Mouse (Mus musculus) liver, embryonic 11.5 days (tissue): Measurements from ENCODE around the gene Ttll12. TPM values are rescaled to one million over a fixed set of nuclear protein-coding genes. Genes with fewer than 3 reads are reported as not detected.

Source experiments
- ATAC-seq: fragments of 200-750 bp; cut with Nextera tagmentation; replicated peaks from 2 replicates; pipeline ENCODE4 v1.8.0; 2017; ENCODE audit warnings: moderate number of reproducible peaks, mild to moderate bottlenecking, moderate TSS enrichment, moderate library complexity; ENCODE audit not compliant: low FRiP score
- DNase-seq: peaks from one replicate; pipeline ENCODE4 v3.0.0-alpha.2; 2017; ENCODE audit warnings: low spot score
- H3K27ac ChIP-seq: fragments of 300-500 bp; sonication (generic); 2 replicates; pipeline ENCODE4 v1.5.1; 2014; ENCODE audit warnings: mild to moderate bottlenecking, low read depth, low read length, control low read depth
- H3K27me3 ChIP-seq: fragments of 300-500 bp; sonication (generic); replicated peaks from 2 replicates; pipeline ENCODE4 v1.6.1; 2014; ENCODE audit warnings: low read length, mixed read lengths; ENCODE audit not compliant: control insufficient read depth, insufficient read depth
- H3K36me3 ChIP-seq: fragments of 300-500 bp; sonication (generic); 2 replicates; pipeline ENCODE4 v1.6.1; 2014; ENCODE audit warnings: mild to moderate bottlenecking, low read length, moderate library complexity, mixed read lengths; ENCODE audit not compliant: control insufficient read depth, insufficient read depth
- H3K4me1 ChIP-seq: fragments of 300-500 bp; sonication (generic); replicated peaks from 2 replicates; pipeline ENCODE4 v1.6.1; 2014; ENCODE audit warnings: low read length, mixed read lengths; ENCODE audit not compliant: control insufficient read depth, insufficient read depth
- H3K4me2 ChIP-seq: fragments of 300-500 bp; sonication (generic); 2 replicates; pipeline ENCODE4 v1.6.1; 2014; ENCODE audit warnings: mild to moderate bottlenecking, control low read depth, moderate library complexity
- H3K4me3 ChIP-seq: fragments of 300-500 bp; sonication (generic); 2 replicates; pipeline ENCODE4 v1.5.1; 2014; ENCODE audit warnings: low read depth, low read length, control low read depth
- H3K9ac ChIP-seq: fragments of 300-500 bp; sonication (generic); 2 replicates; pipeline ENCODE4 v1.6.1; 2014; ENCODE audit warnings: low read depth, low read length, control low read depth
- H3K9me3 ChIP-seq: fragments of 300-500 bp; sonication (generic); 2 replicates; pipeline ENCODE4 v1.6.1; 2016; ENCODE audit warnings: low read length, inconsistent platforms, mixed read lengths; ENCODE audit not compliant: control insufficient read depth
- WGBS: fragments of 180-500 bp; shearing (Covaris S2); extraction: QIAGEN DNeasy Blood & Tissue Kit; methylation state at CpG from one replicate; pipeline ENCODE4 v1.1.7; 2014; 5-methylcytosine and 5-hydroxymethylcytosine counted together
- polyA plus RNA-seq: library from polyadenylated mRNA; unstranded; fragments of >200 nt; fragmentation: Nextera tagmentation; extraction: Ambion mirVana; gene quantifications from 2 replicates; pipeline ENCODE4 v1.2.1, GENCODE M21; 2014

Gene Ttll12
- polyA plus RNA-seq, 1 experiment from 2014 or later: 81.4 TPM

DNA sequence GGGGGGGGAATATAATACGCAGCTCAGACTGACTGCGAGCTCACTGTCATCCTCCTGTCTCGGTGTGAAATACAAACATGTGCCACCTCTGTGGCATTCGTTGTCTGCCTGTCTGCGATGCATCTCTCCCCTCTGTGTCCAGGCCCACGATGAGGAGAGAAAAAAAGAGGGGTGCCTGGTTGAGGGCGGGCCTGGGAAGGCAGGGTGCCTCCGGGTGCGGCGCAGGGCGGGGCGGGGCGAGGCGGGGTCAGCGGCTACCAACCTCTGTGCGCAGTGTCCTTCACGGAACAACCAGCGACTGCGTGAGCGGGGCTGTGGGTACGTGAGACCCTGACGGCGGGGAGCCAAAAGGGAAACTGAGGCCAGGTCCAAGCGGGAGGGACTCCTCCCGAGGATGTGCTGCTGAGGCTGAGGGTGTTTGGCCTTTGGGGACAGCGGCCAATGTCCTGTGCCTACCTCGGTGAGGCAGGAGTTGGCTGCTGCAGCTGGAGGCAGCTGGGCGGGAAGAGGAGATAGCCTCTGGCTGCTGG is 31.6 kb downstream of the Ttll12 start, which contains the start of the genes Tspo and Mcat:
Gene Tspo, plus strand, starts transcription at position 266 of the 530 bp plus-strand sequence.
Gene Mcat, minus strand, starts transcription at position 461 of the 530 bp plus-strand sequence.
- H3K4me3 ChIP-seq: peak within 1 kb of the TSS; percentile 75
- under 1% methylated on average over 28 of the region's 28 CpGs for WGBS
- H3K4me2 ChIP-seq: peak within 1 kb of the TSS; percentile 90
- DNase-seq (peak; percentile 78), ATAC-seq (peak; percentile 82)
- H3K27ac ChIP-seq: peak within 1 kb of the TSS; percentile 89
- no peaks in the 10 kb centered on the region for H3K27me3 ChIP-seq
- H3K4me1 ChIP-seq: peaks cover 32% of the 10 kb centered on the region
- H3K9ac ChIP-seq: peak within 1 kb of the TSS; percentile 79
- no peaks in the 10 kb centered on the region for H3K9me3 ChIP-seq
- H3K36me3 ChIP-seq: no peaks in the 10 kb centered on the region

DNA sequence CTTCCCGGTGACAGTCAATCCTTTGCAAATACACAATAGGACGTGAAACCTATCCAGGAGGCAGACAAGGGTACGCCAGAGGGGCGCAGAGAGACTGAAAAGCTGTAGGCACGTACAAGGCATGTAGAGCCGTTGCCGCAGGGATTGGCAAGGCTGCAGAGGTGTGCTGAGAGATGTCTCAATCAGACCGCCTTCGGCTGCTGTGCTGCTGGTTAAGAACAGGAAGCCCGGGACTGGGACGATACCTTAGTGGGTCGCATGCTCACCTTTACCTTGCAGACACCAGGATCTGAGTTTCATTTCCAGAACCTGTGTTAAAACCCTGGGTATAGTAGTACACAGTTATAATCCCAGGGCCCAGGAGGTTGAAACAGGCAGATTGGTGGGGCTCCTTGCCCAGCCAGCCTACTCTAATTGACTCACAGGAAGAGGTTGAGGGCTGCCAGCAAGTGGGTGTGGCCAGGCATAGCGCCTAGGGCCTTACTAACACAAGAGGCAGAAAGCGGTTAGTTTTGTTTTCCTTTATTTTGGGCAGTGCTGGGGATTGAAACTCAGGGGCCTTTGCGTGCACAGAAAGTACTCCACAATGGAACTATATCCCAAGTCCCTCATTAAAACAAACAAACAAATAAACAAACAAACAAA is 32.2 kb downstream of the Ttll12 start:
- ATAC-seq (peak; percentile 67), DNase-seq (peak; percentile 58)
- no peaks in the 10 kb centered on the region for H3K9me3 ChIP-seq
- H3K4me1 ChIP-seq: peaks cover 32% of the 10 kb centered on the region
- no peaks in the 10 kb centered on the region for H3K36me3 ChIP-seq
- H3K4me2 ChIP-seq: peak overlapping the region; percentile 90
- no peaks in the 10 kb centered on the region for H3K27me3 ChIP-seq
- peak overlapping the region; percentile 79 for H3K9ac ChIP-seq
- WGBS: 31% methylated on average over 15 of the region's 15 CpGs
- H3K27ac ChIP-seq: peak overlapping the region; percentile 89
- H3K4me3 ChIP-seq: peak overlapping the region; percentile 75

DNA sequence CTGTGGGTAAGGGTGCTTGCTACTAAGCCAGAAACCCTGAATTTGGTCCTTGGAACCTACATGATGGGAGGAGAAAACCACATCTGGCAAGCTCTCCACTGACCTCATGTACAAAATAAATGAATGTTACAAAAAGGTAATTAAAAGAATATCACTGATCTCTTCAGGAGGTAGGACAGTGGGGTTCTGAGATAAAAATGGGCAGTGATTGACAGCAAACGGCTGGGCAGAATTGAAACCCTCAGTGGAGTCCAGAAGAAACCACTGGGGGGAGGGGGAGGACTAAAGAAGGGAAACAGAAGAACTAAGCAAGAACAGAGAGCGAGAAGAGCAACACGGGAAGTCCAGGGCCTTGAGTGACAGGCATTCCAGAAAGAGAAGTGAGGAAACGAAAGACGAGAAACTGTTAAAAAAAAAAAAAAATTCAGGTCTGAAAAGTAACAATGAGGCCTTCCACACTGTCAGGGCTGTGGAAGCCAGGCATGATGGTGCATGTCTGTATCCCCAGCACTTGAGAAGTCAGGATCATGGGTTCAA is 33.9 kb downstream of the Ttll12 start:
- no peak overlapping the region for H3K4me3 ChIP-seq
- H3K4me1 ChIP-seq: peaks cover 28% of the 10 kb centered on the region
- H3K9me3 ChIP-seq: no peaks in the 10 kb centered on the region
- ATAC-seq (no peak), DNase-seq (no peak)
- no peak overlapping the region for H3K4me2 ChIP-seq
- no peaks in the 10 kb centered on the region for H3K36me3 ChIP-seq
- H3K27ac ChIP-seq: no peak overlapping the region
- H3K9ac ChIP-seq: no peak overlapping the region
- 43% methylated on average over 5 of the region's 5 CpGs for WGBS
- H3K27me3 ChIP-seq: no peaks in the 10 kb centered on the region

DNA sequence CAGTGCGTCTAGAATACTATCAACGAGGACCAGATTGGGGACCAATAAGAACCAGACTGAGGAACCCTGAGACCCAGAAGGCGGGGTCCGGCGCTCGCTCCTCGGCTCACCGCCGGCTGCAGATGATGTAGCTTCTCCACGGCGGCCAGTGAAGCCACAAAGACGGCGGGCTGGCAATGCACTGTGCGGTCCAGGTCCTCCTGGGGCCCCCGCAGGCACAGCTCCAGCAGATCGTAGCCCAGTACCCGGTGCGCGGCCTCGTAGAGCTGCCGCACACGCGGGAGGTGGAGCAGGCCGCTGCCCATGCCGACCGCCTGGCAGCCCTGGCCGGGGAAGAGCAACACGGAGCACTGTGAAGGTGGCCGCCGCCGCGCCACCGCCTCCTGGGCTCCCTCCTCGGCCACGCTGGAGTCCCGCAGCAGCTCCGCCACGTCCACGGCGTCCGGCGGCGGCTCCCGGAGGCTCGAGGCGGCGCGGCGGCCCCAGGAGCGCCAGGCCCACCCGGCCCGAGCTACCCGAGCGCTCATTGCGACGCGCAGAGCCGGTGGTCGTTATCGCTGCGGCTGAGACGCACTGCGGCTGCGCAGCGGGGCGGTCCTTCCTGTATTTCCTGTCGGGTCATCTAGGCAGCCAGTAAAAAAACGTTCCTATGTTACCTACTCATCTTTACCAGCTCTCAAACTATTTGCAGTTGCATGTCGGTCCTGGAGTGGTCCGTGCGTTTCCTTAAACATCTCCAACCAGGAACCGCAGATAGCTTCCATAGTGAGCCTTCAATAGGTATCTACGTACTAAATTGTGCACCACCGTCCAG is 39.6 kb downstream of the Ttll12 start:
- no peaks in the 10 kb centered on the region for H3K27me3 ChIP-seq
- H3K4me2 ChIP-seq: peak overlapping the region; percentile 89
- peak overlapping the region; percentile 82 for H3K4me3 ChIP-seq
- peaks cover 4% of the 10 kb centered on the region; the same call in 1 of the 2 replicates for H3K36me3 ChIP-seq
- H3K4me1 ChIP-seq: no peaks in the 10 kb centered on the region
- peak overlapping the region; percentile 91 for H3K9ac ChIP-seq
- H3K27ac ChIP-seq: peak overlapping the region; percentile 92
- DNase-seq: peak; percentile 91
- WGBS: under 1% methylated on average over 74 of the region's 74 CpGs
- no peaks in the 10 kb centered on the region for H3K9me3 ChIP-seq
- peak; percentile 87 for ATAC-seq

DNA sequence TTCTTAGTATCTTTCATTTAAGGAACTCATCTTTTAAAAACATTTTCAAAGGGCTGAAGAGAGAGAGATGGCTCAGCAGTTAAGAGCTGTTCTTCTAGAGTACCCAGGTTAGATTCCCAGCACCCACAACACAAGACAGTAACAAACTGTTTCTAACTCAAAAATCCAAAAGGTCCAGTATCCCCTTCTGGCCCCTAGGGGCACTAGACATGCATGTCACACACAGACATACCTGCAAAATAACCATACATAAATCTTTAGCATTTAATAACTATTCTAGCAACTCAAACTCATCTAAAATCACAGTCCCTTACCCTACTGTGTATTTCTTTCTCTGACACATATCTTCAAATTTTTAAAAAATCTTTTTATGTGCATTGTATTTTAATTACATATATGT is 41.1 kb downstream of the Ttll12 start:
- H3K27ac ChIP-seq: no peak overlapping the region
- peaks cover 14% of the 10 kb centered on the region for H3K36me3 ChIP-seq
- H3K9me3 ChIP-seq: no peaks in the 10 kb centered on the region
- no peak for ATAC-seq
- H3K4me3 ChIP-seq: no peak overlapping the region
- H3K9ac ChIP-seq: no peak overlapping the region
- H3K4me2 ChIP-seq: no peak overlapping the region
- no peaks in the 10 kb centered on the region for H3K27me3 ChIP-seq
- H3K4me1 ChIP-seq: no peaks in the 10 kb centered on the region
- DNase-seq: no peak

DNA sequence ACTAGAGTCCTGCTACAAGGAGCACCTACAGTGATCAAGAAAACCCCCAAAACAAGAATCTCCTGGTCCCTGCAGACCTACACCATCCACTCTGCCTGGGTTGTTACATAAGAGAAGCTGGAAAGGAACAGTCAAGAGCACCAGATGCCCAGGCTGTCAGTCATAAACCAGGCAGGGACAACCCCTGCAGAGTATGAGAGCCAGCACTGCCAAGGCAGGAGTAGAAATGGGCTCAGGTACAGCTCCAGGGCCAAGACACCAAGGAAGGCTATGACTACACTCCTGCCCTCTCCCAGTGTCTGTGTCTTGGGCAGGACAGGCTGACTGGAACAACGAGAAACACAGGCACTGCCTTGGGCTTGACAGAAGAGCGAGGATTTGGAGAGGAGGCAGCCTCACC is 44.8 kb downstream of the Ttll12 start:
- WGBS: 86% methylated on average over 2 of the region's 2 CpGs
- DNase-seq: no peak
- peaks cover 31% of the 10 kb centered on the region for H3K36me3 ChIP-seq
- no peak overlapping the region for H3K4me2 ChIP-seq
- no peaks in the 10 kb centered on the region for H3K9me3 ChIP-seq
- H3K27ac ChIP-seq: no peak overlapping the region
- no peaks in the 10 kb centered on the region for H3K27me3 ChIP-seq
- no peak overlapping the region for H3K4me3 ChIP-seq
- H3K4me1 ChIP-seq: no peaks in the 10 kb centered on the region
- no peak for ATAC-seq
- no peak overlapping the region for H3K9ac ChIP-seq

DNA sequence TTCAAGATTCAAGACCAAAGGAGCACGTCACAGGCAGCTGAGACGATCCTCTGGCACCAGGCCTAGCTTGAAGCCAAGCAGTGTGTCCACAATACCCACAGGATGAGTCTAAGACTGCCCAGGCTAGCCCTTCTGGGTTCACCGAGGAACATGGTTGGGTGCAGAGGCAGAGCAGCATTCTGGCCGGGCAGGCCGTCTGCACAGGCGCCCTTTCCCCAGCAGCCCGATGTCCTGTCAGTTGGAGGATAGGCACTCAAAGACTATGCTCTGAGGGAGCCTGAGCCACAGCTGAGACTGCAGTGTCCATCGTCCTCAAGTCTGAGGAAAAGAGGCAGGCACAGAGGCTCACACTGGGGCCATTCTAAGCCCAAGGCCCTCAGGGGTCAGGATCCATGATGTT is 47.8 kb downstream of the Ttll12 start:
- Histone ChIP-seq H3K4me3 (no peak overlapping the region), H3K9ac (no peak overlapping the region), H3K27me3 (no peaks in the 10 kb centered on the region), H3K36me3 (peaks cover 31% of the 10 kb centered on the region), H3K4me2 (no peak overlapping the region), H3K9me3 (no peaks in the 10 kb centered on the region), H3K4me1 (no peaks in the 10 kb centered on the region), H3K27ac (no peak overlapping the region)
- DNase-seq (no peak), ATAC-seq (no peak)
- WGBS: 87% methylated on average over 8 of the region's 8 CpGs

DNA sequence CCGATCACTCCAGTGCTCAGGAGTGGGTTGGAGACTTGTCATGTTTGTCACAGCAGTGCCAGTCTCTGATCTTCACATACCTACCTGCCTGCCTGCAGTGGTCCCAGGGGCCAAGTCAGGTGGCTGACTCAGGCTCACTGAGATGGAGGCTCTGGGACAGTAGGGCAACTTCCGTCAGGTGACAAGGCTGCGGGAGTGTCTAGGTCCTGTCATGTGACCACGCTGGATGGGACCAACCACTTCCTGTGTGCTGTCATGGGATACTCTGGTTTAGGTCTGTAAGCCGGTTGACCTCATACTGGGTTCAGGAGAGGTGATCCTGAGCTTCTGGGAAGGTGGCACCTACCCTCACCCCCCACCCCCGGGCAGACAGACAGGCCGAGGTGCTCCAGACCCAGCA is 48.9 kb downstream of the Ttll12 start:
- Histone ChIP-seq H3K4me2 (no peak overlapping the region), H3K9me3 (no peaks in the 10 kb centered on the region), H3K27me3 (no peaks in the 10 kb centered on the region), H3K36me3 (peaks cover 31% of the 10 kb centered on the region), H3K4me3 (no peak overlapping the region), H3K27ac (no peak overlapping the region), H3K4me1 (no peaks in the 10 kb centered on the region), H3K9ac (no peak overlapping the region)
- WGBS: 91% methylated on average over 7 of the region's 7 CpGs
- no peak for ATAC-seq
- no peak for DNase-seq
